Mouse (Mus musculus): ENCODE data around the gene Zfp868. TPM values are rescaled to one million over a fixed set of nuclear protein-coding genes. Genes with fewer than 3 reads are reported as not detected.
"Not testable (repeated sequence)": the region's sequence is repeated elsewhere in the genome, so short reads cannot be mapped to it uniquely, and the experiment has no call there.

Zfp868 gene
- 10 to 100 TPM; 15.1 to 21.7 (median 18.7) TPM for total RNA-seq (2022)

GRCm38 (mm10) chr8:69625095-69625789, at the start of gene Zfp868:
Zfp868 (minus strand) TSS chr8:69625548.
- DNase-seq (ENCODE audit: low spot score in 2 of 2), result peak; percentile 95 to 96

GRCm38 (mm10) chr8:69665051-69665450, 39.7 kb upstream of the Zfp868 start:
- DNase-seq (ENCODE audit: low spot score in 2 of 2), result not testable (repeated sequence)

GRCm38 (mm10) chr8:69661294-69661693, 35.9 kb upstream of the Zfp868 start:
- DNase-seq (ENCODE audit: low spot score in 2 of 2), result no peak

DNA sequence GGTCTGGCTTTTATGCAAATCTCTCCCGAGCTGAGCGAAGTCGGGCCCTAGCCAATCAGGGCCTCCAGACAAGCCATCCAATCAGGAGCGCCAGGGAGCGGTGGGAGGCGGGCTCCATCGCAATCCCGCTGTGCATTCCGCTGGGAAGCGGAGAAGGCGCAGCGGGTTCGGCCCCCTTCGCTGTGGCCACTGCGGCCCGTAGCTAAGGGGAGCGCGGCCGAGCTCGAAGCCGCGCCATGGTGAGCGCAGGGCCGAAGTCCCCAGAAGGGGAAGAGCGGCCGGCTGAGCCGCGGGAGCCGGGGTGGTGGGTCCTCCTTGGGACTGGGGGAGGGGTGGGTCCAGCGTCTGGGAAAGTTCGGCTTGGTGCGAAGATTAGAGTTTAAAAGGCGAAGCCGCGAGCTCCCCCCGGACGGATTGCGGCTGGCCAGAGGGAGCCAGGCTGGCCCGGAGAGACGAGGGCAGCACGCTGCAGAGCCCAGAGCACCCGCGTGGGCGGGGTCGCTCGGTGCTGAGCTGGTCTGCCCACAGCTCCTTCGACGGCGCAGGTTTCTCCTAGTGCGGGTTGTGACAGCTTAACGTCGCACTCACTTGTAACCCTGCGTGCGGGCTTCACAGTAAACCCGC, 29.1 kb upstream of the Zfp868 start, which contains the start of gene Zfp964:
Zfp964 (plus strand) TSS at position 122 of the 624 bp plus-strand sequence.
- peak; percentile 83 to 90 for DNase-seq (ENCODE audit: low spot score in 2 of 2)

DNA sequence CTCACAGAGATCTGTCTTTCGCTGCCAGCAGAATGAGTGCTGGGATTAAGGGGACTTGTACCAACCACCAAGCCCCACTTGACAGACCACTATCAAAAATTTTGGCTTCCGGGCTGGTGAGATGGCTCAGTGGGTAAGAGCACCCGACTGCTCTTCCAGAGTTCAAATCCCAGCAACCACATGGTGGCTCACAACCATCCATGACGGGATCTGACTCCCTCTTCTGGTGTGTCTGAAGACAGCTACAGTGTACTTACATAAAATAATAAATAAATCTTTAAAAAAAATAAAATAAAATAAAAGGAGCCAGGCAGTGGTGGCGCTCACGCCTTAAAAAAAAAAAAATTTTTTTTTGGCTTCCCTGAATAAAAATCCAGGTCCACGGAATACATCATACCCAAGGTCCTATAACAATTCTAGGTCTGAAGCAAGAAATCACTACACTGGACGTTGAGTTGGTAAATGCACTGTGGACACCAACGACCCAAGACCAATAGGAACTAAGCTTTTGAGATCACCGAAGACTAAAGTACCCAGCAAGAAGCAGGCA, 28.5 kb upstream of the Zfp868 start:
- DNase-seq (ENCODE audit: low spot score in 2 of 2), result no peak

GRCm38 (mm10) chr8:69618078-69618477, 7.3 kb downstream of the Zfp868 start:
- DNase-seq (ENCODE audit: low spot score in 2 of 2), result no peak

DNA sequence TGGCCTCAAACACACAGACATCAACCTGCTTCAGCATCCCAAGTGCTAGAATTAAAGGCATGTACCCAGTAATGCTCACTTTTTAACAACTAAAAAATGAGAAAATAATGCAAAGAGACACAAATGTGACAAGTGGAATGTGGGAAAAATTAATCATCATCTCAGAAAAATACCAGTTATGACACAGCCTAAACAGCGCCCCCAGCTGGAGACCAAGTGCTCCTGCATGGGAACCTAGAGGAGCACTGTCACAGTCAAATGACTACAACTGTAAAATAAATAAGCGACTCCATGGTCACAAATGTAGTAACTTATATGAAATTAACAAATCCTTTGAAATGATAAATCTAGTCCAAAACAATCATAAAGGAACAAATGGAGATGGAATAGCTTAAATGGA, 10.7 kb downstream of the Zfp868 start:
- no peak for DNase-seq (ENCODE audit: low spot score in 2 of 2)

- DNase-seq (ENCODE audit: low spot score in 2 of 2), result not testable (repeated sequence)
Measured at GRCm38 (mm10) chr8:69597598-69597997, 27.8 kb downstream of the Zfp868 start.

GRCm38 (mm10) chr8:69584611-69585202, 40.6 kb downstream of the Zfp868 start:
- DNase-seq (ENCODE audit: low spot score in 2 of 2), result peak; percentile 24 to 27

- DNase-seq (ENCODE audit: low spot score in 2 of 2), result peak in 1 of 2 experiments; percentile 16
Measured at GRCm38 (mm10) chr8:69584201-69584600, 41.1 kb downstream of the Zfp868 start.

Other genes starting within 250 kb of the Zfp868 start
- under 1 TPM in 2 of 4 experiments, not detected in 2; 0.19 to 0.32 TPM for gene Gm9495, start 172.0 kb downstream of the Zfp868 start, total RNA-seq (2022)
- not detected for gene Gm7697, start 102.6 kb downstream of the Zfp868 start, total RNA-seq (2022)
- 1 to 10 TPM; 3.6 to 4.6 (median 4.3) TPM for gene Zfp964, start 28.9 kb upstream of the Zfp868 start, total RNA-seq (2022)
- 10 to 100 TPM; 22.9 to 25.9 (median 23.9) TPM for gene Zfp869, start 85.2 kb upstream of the Zfp868 start, total RNA-seq (2022)
- 1 to 10 TPM; 3.3 to 4.3 (median 3.6) TPM for gene Zfp963, start 124.4 kb upstream of the Zfp868 start, total RNA-seq (2022)
- 1 to 10 TPM in 3 of 4 experiments, under 1 TPM in 1; 0.46 to 5.3 (median 2.0) TPM for gene Gm20422, start 149.3 kb upstream of the Zfp868 start, total RNA-seq (2022)
- 10 to 100 TPM; 32.9 to 37.1 (median 35.3) TPM for gene Atp13a1, start 165.6 kb upstream of the Zfp868 start, total RNA-seq (2022)
- 10 to 100 TPM; 27.1 to 29.1 (median 27.8) TPM for gene Zfp866, start 165.6 kb upstream of the Zfp868 start, total RNA-seq (2022)
- 10 to 100 TPM; 11.6 to 18.1 (median 15.7) TPM for gene Gmip, start 183.1 kb upstream of the Zfp868 start, total RNA-seq (2022)
- under 1 TPM; 0.57 to 0.68 (median 0.64) TPM for gene Lpar2, start 196.9 kb upstream of the Zfp868 start, total RNA-seq (2022)
- 10 to 100 TPM; 16.4 to 19.4 (median 17.9) TPM for gene Pbx4, start 206.9 kb upstream of the Zfp868 start, total RNA-seq (2022)

Data from left cerebral cortex, adult 8-10 months (tissue).